Mouse (Mus musculus) bone marrow, adult 2 months (tissue): ENCODE measurements at regions not wholly inside any gene's neighbourhood (a gene's known extent, or its start where the extent isn't known, plus 50 kb on each side); places are given as distances from the start of the nearest gene placed in this dataset.

Source experiments
- H3K27ac ChIP-seq: fragments of 200-500 bp; 2 replicates; pipeline ENCODE4 v1.5.1; 2012; ENCODE audit warnings: low read depth, mild to moderate bottlenecking, control low read depth, inconsistent platforms, low read length; ENCODE audit not compliant: control insufficient read depth, poor library complexity, insufficient read depth
- H3K4me1 ChIP-seq: fragments of 200-500 bp; 2 replicates; pipeline ENCODE4 v1.6.1; 2011; ENCODE audit warnings: low read length; ENCODE audit not compliant: control insufficient read depth, insufficient read depth
- H3K4me3 ChIP-seq: fragments of 200-500 bp; replicated peaks from 2 replicates; pipeline ENCODE3; 2011; ENCODE audit warnings: mild to moderate bottlenecking, low read depth, low read length, control low read depth; ENCODE audit not compliant: control insufficient read depth
- CTCF ChIP-seq: fragments of 200-500 bp; IDR thresholded peaks from 2 replicates; pipeline ENCODE4 v1.5.1; 2011; ENCODE audit warnings: low read length, control low read depth; ENCODE audit not compliant: control insufficient read depth, insufficient read depth
- POLR2A ChIP-seq: fragments of 200-500 bp; IDR thresholded peaks from 2 replicates; pipeline ENCODE4 v1.6.1; 2011; ENCODE audit warnings: low read depth, mild to moderate bottlenecking, control low read depth, low read length, borderline replicate concordance; ENCODE audit not compliant: control insufficient read depth
- WGBS: fragments of 180-500 bp; shearing (Covaris S2); methylation state at CpG from one replicate; pipeline ENCODE4 v1.1.7; 2018; 5-methylcytosine and 5-hydroxymethylcytosine counted together

GRCm38 (mm10) chr12:96453374-96453773 lies 761.3 kb downstream of the Flrt2 start:
- 56% methylated on average over 3 of the region's 3 CpGs for WGBS
- no peak overlapping the region for H3K27ac ChIP-seq
- H3K4me3 ChIP-seq: no peak overlapping the region
- no peak for TF ChIP-seq POLR2A
- TF ChIP-seq CTCF: no peak
- H3K4me1 ChIP-seq: no peaks in the 10 kb centered on the region

- 59% methylated on average over 3 of the region's 3 CpGs for WGBS
- TF ChIP-seq POLR2A (no peak), CTCF (no peak)
- Histone ChIP-seq H3K4me3 (no peak overlapping the region), H3K4me1 (no peaks in the 10 kb centered on the region), H3K27ac (no peak overlapping the region)
Measured at GRCm38 (mm10) chr12:96476344-96476743, 784.3 kb downstream of the Flrt2 start.

GRCm38 (mm10) chr12:96488448-96488960 lies 796.5 kb downstream of the Flrt2 start:
- TF ChIP-seq CTCF: no peak
- TF ChIP-seq POLR2A: no peak
- no peak overlapping the region for H3K27ac ChIP-seq
- H3K4me3 ChIP-seq: no peak overlapping the region
- no peaks in the 10 kb centered on the region for H3K4me1 ChIP-seq
- 90% methylated on average over 1 of the region's 1 CpGs for WGBS

GRCm38 (mm10) chr12:96509658-96510057 lies 817.6 kb downstream of the Flrt2 start:
- no peak overlapping the region for H3K4me3 ChIP-seq
- WGBS: 65% methylated on average over 1 of the region's 1 CpGs
- TF ChIP-seq CTCF (no peak), POLR2A (no peak)
- no peak overlapping the region for H3K27ac ChIP-seq
- no peaks in the 10 kb centered on the region for H3K4me1 ChIP-seq

GRCm38 (mm10) chr12:96558824-96559223 lies 866.8 kb downstream of the Flrt2 start:
- WGBS: 84% methylated on average over 1 of the region's 1 CpGs
- no peak overlapping the region for H3K4me3 ChIP-seq
- H3K4me1 ChIP-seq: no peaks in the 10 kb centered on the region
- H3K27ac ChIP-seq: no peak overlapping the region
- TF ChIP-seq CTCF (no peak), POLR2A (no peak)

- 45% methylated on average over 3 of the region's 3 CpGs for WGBS
- H3K27ac ChIP-seq: no peak overlapping the region
- TF ChIP-seq CTCF (no peak), POLR2A (no peak)
- no peaks in the 10 kb centered on the region for H3K4me1 ChIP-seq
- no peak overlapping the region for H3K4me3 ChIP-seq
Measured at GRCm38 (mm10) chr12:96594845-96595244, 902.8 kb downstream of the Flrt2 start.

- WGBS: 44% methylated on average over 2 of the region's 2 CpGs
- no peak for TF ChIP-seq POLR2A
- TF ChIP-seq CTCF: no peak
- H3K4me1 ChIP-seq: no peaks in the 10 kb centered on the region
- H3K27ac ChIP-seq: no peak overlapping the region
- H3K4me3 ChIP-seq: no peak overlapping the region
Measured at GRCm38 (mm10) chr12:96615134-96615533, 923.1 kb downstream of the Flrt2 start.

- Histone ChIP-seq H3K4me1 (no peaks in the 10 kb centered on the region), H3K4me3 (no peak overlapping the region), H3K27ac (no peak overlapping the region)
- 34% methylated on average over 4 of the region's 4 CpGs for WGBS
- TF ChIP-seq CTCF: no peak
- TF ChIP-seq POLR2A: no peak
Measured at GRCm38 (mm10) chr12:96615850-96616249, 923.8 kb downstream of the Flrt2 start.

GRCm38 (mm10) chr12:96617226-96617625 lies 925.2 kb downstream of the Flrt2 start:
- 87% methylated on average over 2 of the region's 2 CpGs for WGBS
- TF ChIP-seq CTCF (no peak), POLR2A (no peak)

More at GRCm38 (mm10) chr12:96617226-96617625, 925.2 kb downstream of the Flrt2 start:
- no peak overlapping the region for H3K4me3 ChIP-seq
- H3K4me1 ChIP-seq: no peaks in the 10 kb centered on the region
- H3K27ac ChIP-seq: no peak overlapping the region
